Mouse (Mus musculus): ENCODE data around the gene Adra1b. TPM values are rescaled to one million over a fixed set of nuclear protein-coding genes. Genes with fewer than 3 reads are reported as not detected.

The Adra1b gene
- total RNA-seq, 2 experiments from 2014 or later = 0.18 to 0.28 TPM

DNA sequence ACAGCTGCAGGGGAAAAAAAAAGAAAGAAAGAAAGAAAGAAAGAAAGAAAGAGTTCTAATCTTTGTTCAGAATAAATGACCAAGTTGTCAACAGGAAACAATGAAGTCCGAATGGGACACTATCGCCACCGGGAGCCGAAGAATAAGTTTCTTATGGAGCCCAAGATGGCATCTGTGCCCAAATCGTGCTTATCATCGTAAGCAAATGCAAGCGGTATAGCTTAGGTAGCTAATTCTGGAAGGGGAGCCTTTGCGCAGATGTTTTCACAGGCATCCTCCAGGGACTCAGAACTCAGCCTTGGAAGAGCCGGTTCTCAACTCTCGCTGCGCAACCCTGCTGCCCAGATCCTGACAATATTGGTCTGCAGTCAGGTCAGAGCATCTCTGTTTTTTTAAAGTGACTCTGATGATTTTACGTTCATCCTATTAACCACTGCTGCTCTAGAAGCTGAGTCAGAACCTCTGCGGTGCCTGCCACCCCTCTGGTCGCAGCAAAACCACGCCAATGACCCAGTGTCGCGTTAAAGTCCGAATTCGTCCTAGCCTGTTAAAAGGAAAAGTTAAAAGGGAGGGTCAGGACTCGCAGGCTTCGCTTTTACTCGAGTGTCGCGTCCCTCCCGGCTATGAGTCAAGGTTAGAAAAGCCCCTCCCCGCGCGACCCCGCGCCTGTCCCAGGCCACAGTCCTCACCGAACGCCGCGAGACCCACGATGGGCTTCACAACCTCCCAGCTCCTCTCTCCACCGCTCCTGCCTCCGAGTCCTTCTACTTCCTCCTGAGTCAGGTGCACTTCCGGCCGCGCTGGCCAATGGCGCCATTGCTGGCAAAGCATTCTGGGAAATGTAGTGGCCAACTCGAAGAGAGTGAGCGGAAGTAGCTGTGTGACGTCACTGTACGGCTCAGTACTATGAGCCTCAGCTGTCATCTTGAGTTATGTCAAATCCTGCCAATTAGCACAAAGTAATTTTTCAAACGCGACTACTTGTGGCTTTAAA, 153.5 kb downstream of the Adra1b start, which contains the start of gene Ttc1:
Gene Ttc1 (minus strand): TSS at position 776 of the 994 bp plus-strand sequence.
- peak; percentile 98 for DNase-seq (ENCODE audit: low spot score)

DNA sequence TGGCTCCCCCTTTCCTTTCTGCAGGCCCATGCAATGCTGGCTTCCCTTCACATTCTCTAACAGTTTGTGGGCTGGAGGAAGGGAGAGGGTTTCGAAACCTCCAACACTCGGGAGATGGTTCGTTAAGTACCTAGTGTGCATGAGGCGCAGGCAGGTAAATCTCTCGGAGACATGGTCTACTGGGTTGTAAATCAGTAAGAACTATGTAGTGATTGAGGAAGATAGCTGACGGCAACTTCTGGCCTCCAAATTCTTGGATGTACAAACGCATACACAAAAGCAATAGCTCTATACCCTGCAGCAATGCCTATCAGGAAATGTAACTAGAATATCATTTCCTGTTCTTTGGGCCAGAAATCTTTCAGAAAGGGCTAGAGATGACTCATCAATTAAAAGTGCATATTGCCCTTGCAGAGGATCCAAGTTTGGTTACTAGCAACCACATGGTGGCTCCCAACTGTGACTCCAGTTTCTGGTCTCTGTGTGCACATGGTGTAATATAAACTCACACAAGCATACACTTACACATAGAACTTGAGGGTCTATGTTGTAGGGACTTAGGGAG, 172.2 kb downstream of the Adra1b start:
- DNase-seq (ENCODE audit: low spot score) = no peak

DNA sequence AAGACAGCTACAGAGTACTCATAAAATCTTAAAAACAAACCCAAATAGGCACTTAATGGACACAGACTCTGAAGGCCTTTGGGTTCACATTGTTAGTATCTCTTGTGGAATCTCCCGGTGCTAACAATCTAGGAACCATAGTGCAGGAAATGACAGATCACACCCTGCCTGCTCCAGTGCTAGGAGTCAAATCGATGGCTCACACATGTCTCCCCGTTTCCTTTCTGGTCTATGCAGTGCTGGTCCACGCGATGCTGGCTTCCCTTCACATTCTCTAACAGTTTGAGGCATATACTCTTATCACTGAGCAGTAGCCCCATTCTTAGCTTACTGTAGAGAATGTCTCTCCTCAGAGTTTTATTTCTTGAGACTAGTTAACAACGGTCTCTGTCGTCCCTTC, 173.2 kb downstream of the Adra1b start:
- no peak for DNase-seq (ENCODE audit: low spot score)

Other genes with a start within 250 kb of the Adra1b start
- 10 to 100 TPM; 12.6 to 14.1 TPM for gene Pwwp2a, start 219.2 kb downstream of the Adra1b start, total RNA-seq (2021)
- gene Ttc1, start 153.2 kb downstream of the Adra1b start, total RNA-seq (2021) = 10 to 100 TPM; 65.1 to 65.9 TPM